Mouse (Mus musculus): ENCODE measurements around the gene Gtf2a2. TPM values are rescaled to one million over a fixed set of nuclear protein-coding genes. Genes with fewer than 3 reads are reported as not detected.

The Gtf2a2 gene
- polyA plus RNA-seq (2015; fragmentation: Nextera tagmentation; extraction: Ambion mirVana) = 205 and 221 TPM in 2 replicates

GRCm38 (mm10) chr9:70012408-70012901 lies at the start of gene Gtf2a2:
Gene Gtf2a2, plus strand, starts transcription at chr9:70012550.
- peak; percentile 98 for ATAC-seq (ENCODE audit: low read depth)
- under 1% methylated on average over 56 of the region's 57 CpGs for WGBS
- H3K36me3 ChIP-seq = peaks cover 31% of the 10 kb centered on the region

GRCm38 (mm10) chr9:69964370-69964769 lies 48.0 kb upstream of the Gtf2a2 start:
- H3K36me3 ChIP-seq = no peaks in the 10 kb centered on the region
- H3K9ac ChIP-seq = no peak overlapping the region
- H3K4me1 ChIP-seq (replicated peaks) = no peaks in the 10 kb centered on the region
- no peak for ATAC-seq (ENCODE audit: low read depth)
- H3K4me3 ChIP-seq = no peak overlapping the region
- 0 out of 2 replicates have a peak, but pooled peaks cover 2% of the 10 kb centered on the region for H3K9me3 ChIP-seq
- WGBS = 83% methylated on average over 3 of the region's 3 CpGs
- no peak overlapping the region for H3K27ac ChIP-seq (replicated peaks)
- H3K27me3 ChIP-seq = no peaks in the 10 kb centered on the region
- no peak overlapping the region for H3K4me2 ChIP-seq

More at GRCm38 (mm10) chr9:70012408-70012901, at the start of gene Gtf2a2:
- Histone ChIP-seq H3K4me1 (replicated peaks) (peaks cover 21% of the 10 kb centered on the region), H3K27me3 (no peaks in the 10 kb centered on the region), H3K4me2 (peak within 1 kb of the TSS; percentile 65), H3K9me3 (no peaks in the 10 kb centered on the region), H3K9ac (peak within 1 kb of the TSS; percentile 83), H3K27ac (replicated peaks) (peak within 1 kb of the TSS; percentile 90), H3K4me3 (peak within 1 kb of the TSS; percentile 67)

- Histone ChIP-seq H3K9ac (no peak overlapping the region), H3K4me1 (replicated peaks) (peaks cover 7% of the 10 kb centered on the region), H3K4me3 (no peak overlapping the region), H3K36me3 (no peaks in the 10 kb centered on the region), H3K4me2 (no peak overlapping the region), H3K9me3 (no peaks in the 10 kb centered on the region), H3K27ac (replicated peaks) (no peak overlapping the region), H3K27me3 (no peaks in the 10 kb centered on the region)
- WGBS = 58% methylated on average over 1 of the region's 1 CpGs
- no peak for ATAC-seq (ENCODE audit: low read depth)
Observed at GRCm38 (mm10) chr9:69985526-69985925, 26.8 kb upstream of the Gtf2a2 start.

- Histone ChIP-seq H3K9me3 (no peaks in the 10 kb centered on the region), H3K36me3 (no peaks in the 10 kb centered on the region), H3K27me3 (no peaks in the 10 kb centered on the region), H3K27ac (replicated peaks) (no peak overlapping the region), H3K4me2 (no peak overlapping the region), H3K9ac (no peak overlapping the region), H3K4me1 (replicated peaks) (peaks cover 12% of the 10 kb centered on the region), H3K4me3 (no peak overlapping the region)
- 82% methylated on average over 10 of the region's 10 CpGs for WGBS
- ATAC-seq (ENCODE audit: low read depth) = no peak
Observed at GRCm38 (mm10) chr9:69986063-69986462, 26.3 kb upstream of the Gtf2a2 start.

GRCm38 (mm10) chr9:69986571-69986970 lies 25.8 kb upstream of the Gtf2a2 start:
- H3K4me1 ChIP-seq (replicated peaks) = peaks cover 17% of the 10 kb centered on the region
- no peaks in the 10 kb centered on the region for H3K36me3 ChIP-seq
- no peaks in the 10 kb centered on the region for H3K27me3 ChIP-seq
- no peak overlapping the region for H3K4me2 ChIP-seq
- H3K9ac ChIP-seq = no peak overlapping the region
- H3K4me3 ChIP-seq = no peak overlapping the region
- no peaks in the 10 kb centered on the region for H3K9me3 ChIP-seq
- WGBS = 83% methylated on average over 5 of the region's 5 CpGs
- H3K27ac ChIP-seq (replicated peaks) = no peak overlapping the region
- ATAC-seq (ENCODE audit: low read depth) = no peak

- H3K9ac ChIP-seq = no peak overlapping the region
- H3K4me2 ChIP-seq = no peak overlapping the region
- H3K27ac ChIP-seq (replicated peaks) = no peak overlapping the region
- no peak for ATAC-seq (ENCODE audit: low read depth)
- H3K4me3 ChIP-seq = no peak overlapping the region
- peaks cover 7% of the 10 kb centered on the region for H3K36me3 ChIP-seq
- H3K9me3 ChIP-seq = no peaks in the 10 kb centered on the region
- no peaks in the 10 kb centered on the region for H3K27me3 ChIP-seq
- WGBS = 2% methylated on average over 3 of the region's 3 CpGs
- peaks cover 27% of the 10 kb centered on the region for H3K4me1 ChIP-seq (replicated peaks)
Observed at GRCm38 (mm10) chr9:69987579-69987978, 24.8 kb upstream of the Gtf2a2 start.

- 41% methylated on average over 16 of the region's 16 CpGs for WGBS
Observed at GRCm38 (mm10) chr9:69988706-69989302, 23.5 kb upstream of the Gtf2a2 start.

GRCm38 (mm10) chr9:69989303-69990121 lies 22.8 kb upstream of the Gtf2a2 start, which contains the start of gene Bnip2:
Gene Bnip2, plus strand, starts transcription at chr9:69989466.
- peaks cover 7% of the 10 kb centered on the region for H3K36me3 ChIP-seq
- peak within 1 kb of the TSS; percentile 95 for H3K4me3 ChIP-seq
- H3K9me3 ChIP-seq = no peaks in the 10 kb centered on the region
- peak; percentile 94 for ATAC-seq (ENCODE audit: low read depth)
- peaks cover 34% of the 10 kb centered on the region for H3K4me1 ChIP-seq (replicated peaks)
- H3K4me2 ChIP-seq = peak within 1 kb of the TSS; percentile 76
- peak within 1 kb of the TSS; percentile 99 for H3K9ac ChIP-seq
- WGBS = under 1% methylated on average over 67 of the region's 76 CpGs
- peak within 1 kb of the TSS; percentile 95 for H3K27ac ChIP-seq (replicated peaks)
- no peaks in the 10 kb centered on the region for H3K27me3 ChIP-seq

More at GRCm38 (mm10) chr9:69988706-69989302, 23.5 kb upstream of the Gtf2a2 start:
- Histone ChIP-seq H3K4me1 (replicated peaks) (peaks cover 34% of the 10 kb centered on the region), H3K4me3 (peak overlapping the region; percentile 95), H3K27ac (replicated peaks) (peak overlapping the region; percentile 95), H3K27me3 (no peaks in the 10 kb centered on the region), H3K36me3 (peaks cover 7% of the 10 kb centered on the region), H3K9me3 (no peaks in the 10 kb centered on the region), H3K9ac (peak overlapping the region; percentile 99), H3K4me2 (peak overlapping the region; percentile 76)
- ATAC-seq (ENCODE audit: low read depth) = peak; percentile 9; the same call in 1 of the 2 replicates

- ATAC-seq (ENCODE audit: low read depth) = no peak
- no peaks in the 10 kb centered on the region for H3K9me3 ChIP-seq
- peak overlapping the region; percentile 76 for H3K4me2 ChIP-seq
- H3K9ac ChIP-seq = peak overlapping the region; percentile 99
- peaks cover 12% of the 10 kb centered on the region for H3K36me3 ChIP-seq
- H3K4me3 ChIP-seq = peak overlapping the region; percentile 95
- H3K4me1 ChIP-seq (replicated peaks) = peaks cover 34% of the 10 kb centered on the region
- no peaks in the 10 kb centered on the region for H3K27me3 ChIP-seq
- 0 out of 2 replicates have a peak overlapping the region, but pooled peaks have one; percentile 95 for H3K27ac ChIP-seq (replicated peaks)
- 17% methylated on average over 5 of the region's 5 CpGs for WGBS
Observed at GRCm38 (mm10) chr9:69990346-69990745, 22.0 kb upstream of the Gtf2a2 start.

- H3K9me3 ChIP-seq = no peaks in the 10 kb centered on the region
- H3K4me2 ChIP-seq = no peak overlapping the region
- no peak overlapping the region for H3K4me3 ChIP-seq
- H3K27ac ChIP-seq (replicated peaks) = no peak overlapping the region
- H3K4me1 ChIP-seq (replicated peaks) = peaks cover 34% of the 10 kb centered on the region
- H3K27me3 ChIP-seq = no peaks in the 10 kb centered on the region
- no peak for ATAC-seq (ENCODE audit: low read depth)
- 74% methylated on average over 5 of the region's 5 CpGs for WGBS
- H3K36me3 ChIP-seq = peaks cover 32% of the 10 kb centered on the region
- no peak overlapping the region for H3K9ac ChIP-seq
Observed at GRCm38 (mm10) chr9:69992841-69993277, 19.5 kb upstream of the Gtf2a2 start.

- Histone ChIP-seq H3K9me3 (no peaks in the 10 kb centered on the region), H3K36me3 (peaks cover 38% of the 10 kb centered on the region), H3K4me1 (replicated peaks) (peaks cover 34% of the 10 kb centered on the region), H3K27me3 (no peaks in the 10 kb centered on the region), H3K9ac (no peak overlapping the region), H3K27ac (replicated peaks) (no peak overlapping the region), H3K4me3 (no peak overlapping the region), H3K4me2 (no peak overlapping the region)
- no peak for ATAC-seq (ENCODE audit: low read depth)
- WGBS = 83% methylated on average over 1 of the region's 1 CpGs
Observed at GRCm38 (mm10) chr9:69993479-69993878, 18.9 kb upstream of the Gtf2a2 start.

- no peak overlapping the region for H3K4me2 ChIP-seq
- H3K9me3 ChIP-seq = no peaks in the 10 kb centered on the region
- peaks cover 30% of the 10 kb centered on the region for H3K4me1 ChIP-seq (replicated peaks)
- 96% methylated on average over 5 of the region's 5 CpGs for WGBS
- H3K27me3 ChIP-seq = no peaks in the 10 kb centered on the region
- H3K27ac ChIP-seq (replicated peaks) = no peak overlapping the region
- H3K9ac ChIP-seq = no peak overlapping the region
- no peak overlapping the region for H3K4me3 ChIP-seq
- no peak for ATAC-seq (ENCODE audit: low read depth)
- H3K36me3 ChIP-seq = peaks cover 49% of the 10 kb centered on the region
Observed at GRCm38 (mm10) chr9:69994547-69994946, 17.8 kb upstream of the Gtf2a2 start.
